Mouse (Mus musculus) spleen, adult 2 months (tissue): Measurements from ENCODE around the gene Dusp9. TPM values are rescaled to one million over a fixed set of nuclear protein-coding genes. Genes with fewer than 3 reads are reported as not detected.

Experiments used
- DNase-seq, 2 experiments: peaks; one replicate each; pipeline versions ENCODE4 v3.0.0 to v3.0.0-alpha.2; 2012 to 2021; ENCODE audit warnings: low spot score in 2 of 2, low read depth in 1 of 2
- H3K27ac ChIP-seq: fragments of 200-500 bp; 2 replicates; pipeline ENCODE4 v1.5.1; 2012; ENCODE audit warnings: low read length, inconsistent platforms; ENCODE audit not compliant: insufficient read depth
- H3K27me3 ChIP-seq: fragments of 200-500 bp; 2 replicates; pipeline ENCODE4 v1.6.1; 2012; ENCODE audit warnings: mild to moderate bottlenecking, moderate library complexity, low read length, inconsistent platforms; ENCODE audit not compliant: control insufficient read depth, insufficient read depth
- H3K36me3 ChIP-seq: fragments of 200-500 bp; 2 replicates; pipeline ENCODE4 v1.6.1; 2012; ENCODE audit warnings: mild to moderate bottlenecking, low read length, inconsistent platforms; ENCODE audit not compliant: control insufficient read depth, insufficient read depth
- H3K4me1 ChIP-seq: fragments of 200-500 bp; 2 replicates; pipeline ENCODE4 v1.6.1; 2011; ENCODE audit warnings: inconsistent platforms; ENCODE audit not compliant: control insufficient read depth, insufficient read depth, insufficient read length
- H3K4me3 ChIP-seq: fragments of 200-500 bp; 2 replicates; pipeline ENCODE4 v1.5.1; 2011; ENCODE audit warnings: mild to moderate bottlenecking, inconsistent platforms; ENCODE audit not compliant: insufficient read depth, insufficient read length; ENCODE audit errors: extremely low read depth
- CTCF ChIP-seq: fragments of 200-500 bp; IDR thresholded peaks from 2 replicates; pipeline ENCODE4 v1.5.1; 2011; ENCODE audit warnings: mild to moderate bottlenecking, inconsistent platforms; ENCODE audit not compliant: insufficient read depth, insufficient read length, insufficient replicate concordance; ENCODE audit errors: extremely low read depth
- POLR2A ChIP-seq: fragments of 200-500 bp; IDR thresholded peaks from 2 replicates; pipeline ENCODE4 v1.6.1; 2011; ENCODE audit warnings: low read depth, low read length, inconsistent platforms
- WGBS: fragments of 180-500 bp; shearing (Covaris S2); methylation state at CpG from one replicate; pipeline ENCODE4 v1.1.7; 2018; 5-methylcytosine and 5-hydroxymethylcytosine counted together
- polyA plus RNA-seq: library from polyadenylated mRNA; depleted of rRNA; stranded (reverse); fragments of >200 nt; gene quantifications from 2 replicates; pipeline ENCODE4 v1.2.3, GENCODE M21; 2012; rRNA removed

Gene Dusp9
- polyA plus RNA-seq, result 0.87 and 1.4 TPM in 2 replicates

DNA sequence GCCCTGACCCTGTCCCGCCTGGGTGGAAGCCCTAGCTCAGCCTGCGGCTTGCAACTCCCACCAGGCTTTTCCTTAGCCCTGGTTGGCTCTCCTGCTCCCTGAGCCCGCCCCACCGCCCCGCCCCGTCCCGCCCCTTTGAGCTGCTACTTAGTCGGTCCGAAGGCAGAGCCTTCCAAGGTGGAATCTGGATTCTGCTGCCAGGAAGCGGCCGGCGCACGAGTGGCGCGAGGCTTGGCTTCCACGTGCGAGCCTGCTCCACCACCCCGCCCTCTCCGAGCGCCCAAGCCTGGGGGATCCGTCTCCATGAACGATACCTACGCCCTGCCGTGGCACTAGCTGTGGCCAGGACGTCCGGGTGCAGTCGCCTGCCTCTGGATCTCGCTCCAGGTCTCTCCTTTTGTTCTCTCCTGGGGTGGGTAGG lies at the start of gene Dusp9:
Gene Dusp9 (plus strand): TSS at position 165 of the 421 bp plus-strand sequence.
- peaks cover 4% of the 10 kb centered on the region for H3K27me3 ChIP-seq
- DNase-seq, result no peak
- H3K27ac ChIP-seq, result no peak within 1 kb of the TSS
- H3K36me3 ChIP-seq, result no peaks in the 10 kb centered on the region
- peak within 1 kb of the TSS; percentile 44; the same call in 1 of the 2 replicates for H3K4me3 ChIP-seq
- no peak for TF ChIP-seq CTCF
- no peak for TF ChIP-seq POLR2A
- H3K4me1 ChIP-seq, result no peaks in the 10 kb centered on the region
- 18% methylated on average over 28 of the region's 28 CpGs for WGBS

- H3K4me1 ChIP-seq, result no peaks in the 10 kb centered on the region
- H3K36me3 ChIP-seq, result no peaks in the 10 kb centered on the region
- peak; percentile 36; the same call in 1 of the 2 replicates for TF ChIP-seq CTCF
- no peak for TF ChIP-seq POLR2A
- no peak overlapping the region for H3K4me3 ChIP-seq
- H3K27me3 ChIP-seq, result no peaks in the 10 kb centered on the region
- no peak overlapping the region for H3K27ac ChIP-seq
- peak; percentile 18 to 22 for DNase-seq
- 18% methylated on average over 6 of the region's 6 CpGs for WGBS
Observed at GRCm38 (mm10) chrX:73593212-73593611, 46.0 kb upstream of the Dusp9 start.

DNA sequence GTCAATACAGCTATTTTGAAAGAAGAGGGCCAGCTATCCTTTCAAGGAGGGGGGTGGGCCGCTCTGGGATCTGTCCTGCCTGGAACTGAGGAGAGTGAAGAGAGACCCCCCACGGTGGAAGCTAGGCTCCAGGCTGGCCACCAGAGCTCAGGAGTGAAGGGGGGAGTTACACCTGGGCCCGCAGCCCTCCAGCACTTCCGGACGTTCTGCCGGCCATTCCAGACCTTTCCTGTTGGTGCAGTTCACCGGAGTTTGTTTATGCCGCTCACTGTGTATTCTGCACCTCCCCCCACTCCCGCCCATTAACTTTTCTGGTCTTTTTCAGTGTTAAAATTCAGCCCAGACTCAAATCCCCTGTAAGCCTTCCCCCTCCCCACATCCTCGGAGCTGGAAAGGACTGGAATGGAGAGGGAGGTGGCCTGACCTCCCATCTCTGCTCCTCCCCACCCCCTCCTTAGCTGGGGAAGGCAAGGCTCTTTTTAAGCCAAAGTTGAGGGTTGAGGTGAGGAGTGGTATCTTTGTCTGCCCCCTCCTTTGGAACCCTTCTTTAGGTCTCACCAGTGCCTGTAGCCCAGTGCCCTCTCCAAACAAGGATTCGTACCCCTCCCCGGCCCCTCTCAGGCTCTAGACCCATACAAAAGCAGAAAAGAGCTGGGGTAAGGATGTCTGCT lies 44.6 kb upstream of the Dusp9 start:
- no peak for TF ChIP-seq CTCF
- H3K4me1 ChIP-seq, result no peaks in the 10 kb centered on the region
- no peak for DNase-seq
- H3K4me3 ChIP-seq, result no peak overlapping the region
- no peaks in the 10 kb centered on the region for H3K27me3 ChIP-seq
- H3K27ac ChIP-seq, result no peak overlapping the region
- WGBS, result 79% methylated on average over 12 of the region's 12 CpGs
- H3K36me3 ChIP-seq, result no peaks in the 10 kb centered on the region

- no peak overlapping the region for H3K4me3 ChIP-seq
- no peak overlapping the region for H3K27ac ChIP-seq
- no peaks in the 10 kb centered on the region for H3K4me1 ChIP-seq
- no peaks in the 10 kb centered on the region for H3K27me3 ChIP-seq
- 86% methylated on average over 4 of the region's 4 CpGs for WGBS
- TF ChIP-seq CTCF, result no peak
- no peak for TF ChIP-seq POLR2A
- DNase-seq, result no peak
- H3K36me3 ChIP-seq, result no peaks in the 10 kb centered on the region
Observed at GRCm38 (mm10) chrX:73595297-73595938, 43.8 kb upstream of the Dusp9 start.

- WGBS, result 69% methylated on average over 1 of the region's 1 CpGs
- TF ChIP-seq CTCF, result no peak
- no peak for TF ChIP-seq POLR2A
Observed at GRCm38 (mm10) chrX:73601456-73601855, 37.8 kb upstream of the Dusp9 start.

GRCm38 (mm10) chrX:73613665-73614064 lies 25.6 kb upstream of the Dusp9 start:
- Histone ChIP-seq H3K4me1 (no peaks in the 10 kb centered on the region), H3K27ac (no peak overlapping the region), H3K4me3 (no peak overlapping the region), H3K27me3 (no peaks in the 10 kb centered on the region), H3K36me3 (no peaks in the 10 kb centered on the region)
- TF ChIP-seq POLR2A (no peak), CTCF (no peak)
- 71% methylated on average over 4 of the region's 4 CpGs for WGBS
- no peak for DNase-seq

More at GRCm38 (mm10) chrX:73601456-73601855, 37.8 kb upstream of the Dusp9 start:
- Histone ChIP-seq H3K27ac (no peak overlapping the region), H3K4me3 (no peak overlapping the region), H3K4me1 (no peaks in the 10 kb centered on the region), H3K27me3 (no peaks in the 10 kb centered on the region), H3K36me3 (no peaks in the 10 kb centered on the region)
- DNase-seq, result peak in 1 of 2 experiments; percentile 1

DNA sequence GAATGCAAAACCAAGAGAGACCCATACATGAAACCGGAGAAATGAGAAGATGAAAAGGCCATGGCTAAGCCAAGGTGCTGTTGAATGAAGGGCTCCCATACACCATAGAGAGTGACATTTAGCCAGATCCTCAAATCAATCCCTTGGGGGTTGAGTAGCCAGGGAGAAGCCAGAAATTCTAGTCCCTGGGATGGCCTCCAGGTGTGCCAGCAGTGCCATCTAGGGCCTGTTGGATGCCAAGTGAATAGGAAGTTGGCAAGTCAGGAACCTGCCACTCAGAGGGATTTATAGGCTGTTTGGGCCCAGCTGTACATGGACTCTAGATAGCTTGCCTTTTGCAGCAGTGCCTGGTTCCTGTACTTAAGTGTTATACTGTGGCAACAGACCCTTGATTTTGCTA lies 23.3 kb upstream of the Dusp9 start:
- 97% methylated on average over 1 of the region's 1 CpGs for WGBS
- Histone ChIP-seq H3K4me1 (no peaks in the 10 kb centered on the region), H3K27me3 (no peaks in the 10 kb centered on the region), H3K27ac (no peak overlapping the region), H3K4me3 (no peak overlapping the region), H3K36me3 (no peaks in the 10 kb centered on the region)
- no peak for DNase-seq
- TF ChIP-seq POLR2A (no peak), CTCF (no peak)
